8 mouse cellular contexts compared by ENCODE assay signal in genomic region chr9:121995508-121996131, GRCm38 (mm10). TPM values are rescaled to one million over a fixed set of nuclear protein-coding genes. Genes with fewer than 3 reads are reported as not detected.
DNase-seq lines count a peak whose midpoint lies in the region; ATAC-seq and TF ChIP-seq lines count a peak whose summit lies in the region.

No protein-coding gene starts in this region.

- H3K27ac ChIP-seq in hindbrain, postnatal 0 days, result peak overlapping the region; percentile 51; the same call in 1 of the 2 replicates
- peak overlapping the region; percentile 76; the same call in 1 of the 2 replicates for H3K27ac ChIP-seq in left cerebral cortex, adult 2 months

- no peaks in the 10 kb centered on the region for H3K9me3 ChIP-seq in hindbrain, postnatal 0 days (ENCODE audit: low read length)

- peak; percentile 85 for ATAC-seq in hindbrain, postnatal 0 days

- under 1% methylated on average over 53 of the region's 53 CpGs for WGBS in hindbrain, postnatal 0 days

- TF ChIP-seq CTCF in hindbrain, postnatal 0 days (IDR thresholded peaks at IDR 0.05; ENCODE audit: low read depth), result no peak
- no peak; the same call in none of the 2 replicates for TF ChIP-seq CTCF in left cerebral cortex, adult 2 months (IDR thresholded peaks at IDR 0.05)

- DNase-seq in adrenal gland, postnatal 10 days, result peak; percentile 91
- peak; percentile 87 for DNase-seq in embryo, embryonic 10 days (ENCODE audit: low spot score)
- peak; percentile 86 for DNase-seq in gastrocnemius, postnatal 14 days
- peak; percentile 95 for DNase-seq in hindbrain, postnatal 0 days (ENCODE audit: low spot score)
- DNase-seq in left cerebral cortex, adult 2 months (ENCODE audit: extremely low spot score in 1 of 2, low spot score in 2 of 2), result peak; percentile 88 to 89
- DNase-seq in lung, postnatal 4 days, result peak; percentile 83 to 86
- DNase-seq in right cerebral cortex, postnatal 25 days, result peak; percentile 90
- DNase-seq in T-cell, adult 2 months (ENCODE audit: low spot score), result no peak

- peaks cover 13% of the 10 kb centered on the region; the same call in 1 of the 2 replicates for H3K4me1 ChIP-seq in hindbrain, postnatal 0 days (ENCODE audit: insufficient read depth, low read length)

- intact Hi-C loops in gastrocnemius, postnatal 14 days (cut with DNase I; ENCODE audit: low total_unique reads), result no loop called here
- intact Hi-C loops in left cerebral cortex, adult 2 months (cut with DNase I), result no loop called here

- H3K36me3 ChIP-seq in hindbrain, postnatal 0 days (ENCODE audit: insufficient read depth, low read length), result no peaks in the 10 kb centered on the region

- peak overlapping the region; percentile 81 for H3K9ac ChIP-seq in hindbrain, postnatal 0 days (replicated peaks; ENCODE audit: low read length)

- H3K4me2 ChIP-seq in hindbrain, postnatal 0 days (ENCODE audit: low read depth, low read length), result peak overlapping the region; percentile 83

- peak overlapping the region; percentile 79 for H3K4me3 ChIP-seq in hindbrain, postnatal 0 days (ENCODE audit: low read length)
- peak overlapping the region; percentile 86 for H3K4me3 ChIP-seq in left cerebral cortex, adult 2 months

- no peaks in the 10 kb centered on the region for H3K27me3 ChIP-seq in hindbrain, postnatal 0 days (ENCODE audit: insufficient read depth, low read length)

RNA-seq across cellular contexts. Expression of gene Pomgnt2, which starts 1.3 kb away (rescaled TPM):
- total RNA-seq in adrenal gland, postnatal 10 days (2021), result 10 to 100 TPM; 13.0 to 16.6 TPM
- 1 to 10 TPM; 7.1 to 9.0 TPM for total RNA-seq in gastrocnemius, postnatal 14 days (2021)
- total RNA-seq in hindbrain, postnatal 0 days (2014; rRNA removed), result 106 and 264 TPM in 2 replicates
- polyA plus RNA-seq in hindbrain, postnatal 0 days (2015; fragmentation: Nextera tagmentation; extraction: Ambion mirVana), result 33.0 and 33.2 TPM in 2 replicates
- total RNA-seq in left cerebral cortex, adult 2 months (2021), result 10 to 100 TPM; 39.4 to 40.0 TPM

RNA-seq across cellular contexts. Expression of gene Fam198a, which starts 44.8 kb away (rescaled TPM):
- total RNA-seq in adrenal gland, postnatal 10 days (2021), result 1 to 10 TPM; 3.9 to 5.6 TPM
- total RNA-seq in gastrocnemius, postnatal 14 days (2021), result 1 to 10 TPM; 3.1 to 4.3 TPM
- total RNA-seq in hindbrain, postnatal 0 days (2014; rRNA removed), result 5.8 and 7.5 TPM in 2 replicates
- polyA plus RNA-seq in hindbrain, postnatal 0 days (2015; fragmentation: Nextera tagmentation; extraction: Ambion mirVana), result 2.1 TPM in 2 replicates
- 1 to 10 TPM; 6.4 to 6.6 TPM for total RNA-seq in left cerebral cortex, adult 2 months (2021)
